Mouse (Mus musculus) macrophage (primary cell): ENCODE data around the gene Notch4. TPM values are rescaled to one million over a fixed set of nuclear protein-coding genes. Genes with fewer than 3 reads are reported as not detected.

Source experiments
- H3K27ac ChIP-seq: fragments of 350-480 bp; formaldehyde crosslinking; 2 replicates; pipeline ENCODE4 v1.9.0; 2021
- H3K36me3 ChIP-seq: fragments of 350-480 bp; formaldehyde crosslinking; 2 replicates; pipeline ENCODE4 v1.9.0; 2021; ENCODE audit errors: inconsistent target
- H3K4me3 ChIP-seq: fragments of 350-480 bp; formaldehyde crosslinking; 2 replicates; pipeline ENCODE4 v1.9.0; 2021; ENCODE audit errors: inconsistent target
- H3K79me2 ChIP-seq: fragments of 350-480 bp; formaldehyde crosslinking; 2 replicates; pipeline ENCODE4 v1.9.0; 2021; ENCODE audit errors: inconsistent target
- WGBS: methylation state at CpG from one replicate; pipeline ENCODE4 v1.1.7; 2026; ENCODE audit warnings: inconsistent platforms; ENCODE audit not compliant: missing documents; 5-methylcytosine and 5-hydroxymethylcytosine counted together
- polyA plus RNA-seq: library from polyadenylated mRNA; stranded (reverse); fragments of 250-400 nt; gene quantifications from 3 replicates; pipeline ENCODE4 v1.2.4, GENCODE M21; 2018; ENCODE audit warnings: inconsistent platforms

Gene Notch4
- polyA plus RNA-seq, 1 experiment from 2014 or later, result 0.11 TPM

DNA sequence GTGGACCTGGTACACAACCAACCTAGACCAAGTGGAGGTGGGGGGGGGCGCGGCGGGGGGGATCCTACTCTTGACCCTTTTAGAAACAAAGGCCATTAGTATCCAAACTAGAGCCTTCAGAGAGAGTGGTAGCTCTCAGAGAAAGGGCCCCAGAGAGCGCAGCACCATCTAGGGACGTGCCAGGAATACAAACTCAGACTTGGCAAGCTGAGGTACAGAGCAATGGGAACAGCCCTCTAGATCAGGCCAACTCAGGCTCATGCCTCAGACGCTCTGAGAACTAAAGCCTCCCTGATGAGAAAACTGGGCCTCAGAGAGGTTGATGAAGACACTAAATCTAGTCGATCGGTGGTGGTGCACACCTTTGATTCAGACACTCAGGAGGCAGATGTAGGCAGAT, 21.1 kb downstream of the Notch4 start:
- no peak overlapping the region for H3K27ac ChIP-seq
- no peaks in the 10 kb centered on the region for H3K36me3 ChIP-seq
- H3K4me3 ChIP-seq, result no peak overlapping the region
- H3K79me2 ChIP-seq, result peaks cover 25% of the 10 kb centered on the region
- 93% methylated on average over 8 of the region's 8 CpGs for WGBS

DNA sequence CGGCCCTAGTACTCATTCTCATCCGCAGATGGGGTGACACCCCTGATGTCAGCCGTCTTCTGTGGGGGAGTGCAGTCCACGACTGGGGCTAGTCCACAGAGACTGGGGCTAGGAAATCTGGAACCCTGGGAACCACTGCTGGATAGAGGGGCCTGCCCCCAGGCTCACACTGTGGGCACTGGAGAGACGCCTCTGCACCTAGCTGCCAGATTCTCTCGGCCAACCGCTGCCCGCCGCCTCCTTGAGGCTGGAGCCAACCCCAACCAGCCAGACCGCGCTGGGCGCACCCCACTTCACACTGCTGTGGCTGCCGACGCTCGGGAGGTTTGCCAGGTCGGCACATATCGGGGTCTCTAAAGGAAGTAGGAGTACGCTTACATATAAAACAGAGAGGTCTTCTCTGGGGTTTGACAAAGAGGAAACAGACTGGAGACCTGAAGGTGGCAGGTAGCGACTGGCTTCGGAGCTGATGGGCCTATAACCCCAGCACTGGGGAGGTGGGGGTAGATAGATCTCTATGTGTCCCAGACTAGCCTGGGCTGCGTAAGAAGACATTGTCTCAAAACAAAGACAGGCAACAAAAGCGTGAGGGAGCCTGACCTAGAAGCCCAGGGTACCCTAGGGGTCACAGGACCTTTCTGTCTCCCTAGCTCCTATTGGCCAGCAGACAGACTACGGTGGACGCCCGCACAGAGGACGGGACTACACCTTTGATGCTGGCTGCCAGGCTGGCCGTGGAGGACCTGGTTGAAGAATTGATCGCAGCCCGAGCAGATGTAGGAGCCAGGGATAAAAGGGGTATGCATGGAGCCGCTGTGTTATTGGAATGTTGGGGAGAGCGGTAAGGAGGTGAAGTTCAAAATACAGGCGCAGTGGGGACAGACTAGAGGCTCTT, 22.1 kb downstream of the Notch4 start:
- Histone ChIP-seq H3K4me3 (peak overlapping the region; percentile 40; the same call in 1 of the 2 replicates), H3K36me3 (no peaks in the 10 kb centered on the region), H3K79me2 (peaks cover 35% of the 10 kb centered on the region), H3K27ac (no peak overlapping the region)
- 54% methylated on average over 32 of the region's 32 CpGs for whole genome bisulfite sequencing

DNA sequence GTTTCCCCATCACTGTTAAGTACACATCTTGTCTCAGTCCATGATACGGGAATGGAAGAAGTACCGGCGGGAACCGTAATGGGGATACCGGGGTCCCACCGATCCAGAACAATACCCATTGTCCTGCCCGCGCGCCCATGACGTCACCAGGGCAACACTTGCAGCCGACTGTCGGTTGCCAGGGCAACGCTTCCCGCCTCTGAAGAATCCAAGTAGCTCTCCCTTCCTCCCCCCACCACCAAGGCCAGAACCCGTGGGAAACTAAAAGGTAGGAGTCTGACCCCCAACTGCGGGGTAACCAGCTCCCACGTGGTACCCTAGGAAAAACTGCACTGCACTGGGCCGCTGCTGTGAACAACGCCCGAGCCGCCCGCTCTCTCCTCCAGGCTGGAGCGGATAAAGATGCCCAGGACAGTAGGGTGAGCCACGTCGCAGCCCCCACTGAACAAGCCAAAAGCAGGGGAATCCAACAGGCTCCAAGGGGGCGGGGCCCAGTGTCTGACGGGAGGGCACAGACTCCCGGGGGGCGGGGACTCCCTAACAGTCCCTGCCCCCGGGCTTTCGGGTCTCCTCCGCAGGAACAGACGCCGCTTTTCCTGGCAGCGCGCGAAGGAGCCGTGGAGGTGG, 22.8 kb downstream of the Notch4 start:
- H3K79me2 ChIP-seq, result peaks cover 38% of the 10 kb centered on the region
- peak overlapping the region; percentile 36 for H3K27ac ChIP-seq
- H3K36me3 ChIP-seq, result no peaks in the 10 kb centered on the region
- peak overlapping the region; percentile 40 for H3K4me3 ChIP-seq
- WGBS, result under 1% methylated on average over 38 of the region's 38 CpGs

- under 1% methylated on average over 49 of the region's 50 CpGs for WGBS
- no peaks in the 10 kb centered on the region for H3K36me3 ChIP-seq
- peak overlapping the region; percentile 56 for H3K4me3 ChIP-seq
- peak overlapping the region; percentile 51; the same call in 1 of the 2 replicates for H3K27ac ChIP-seq
- H3K79me2 ChIP-seq, result peaks cover 38% of the 10 kb centered on the region
Measured at GRCm38 (mm10) chr17:34587423-34587811, 23.3 kb downstream of the Notch4 start.

DNA sequence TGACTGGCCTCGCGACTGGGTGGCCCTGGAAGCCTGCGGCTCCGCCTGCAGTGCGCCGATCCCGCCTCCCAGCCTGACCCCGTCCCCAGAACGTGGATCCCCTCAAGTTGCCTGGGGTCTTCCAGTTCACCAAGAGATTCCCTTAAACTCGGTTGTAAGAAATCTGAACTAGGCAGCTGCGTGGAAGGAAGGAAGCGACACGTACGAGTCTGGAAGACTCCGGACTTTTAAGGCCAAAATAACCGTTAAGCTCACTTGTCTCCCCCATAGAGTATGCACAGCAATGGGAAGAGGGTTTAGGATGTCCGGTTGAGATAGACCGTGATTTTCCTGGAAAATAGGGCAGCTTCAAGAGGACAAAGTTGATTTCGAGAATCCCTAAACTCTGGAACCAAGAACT, 23.7 kb downstream of the Notch4 start:
- peak overlapping the region; percentile 56 for H3K4me3 ChIP-seq
- H3K27ac ChIP-seq, result peak overlapping the region; percentile 51
- peaks cover 42% of the 10 kb centered on the region for H3K79me2 ChIP-seq
- H3K36me3 ChIP-seq, result no peaks in the 10 kb centered on the region
- WGBS, result 2% methylated on average over 19 of the region's 19 CpGs

DNA sequence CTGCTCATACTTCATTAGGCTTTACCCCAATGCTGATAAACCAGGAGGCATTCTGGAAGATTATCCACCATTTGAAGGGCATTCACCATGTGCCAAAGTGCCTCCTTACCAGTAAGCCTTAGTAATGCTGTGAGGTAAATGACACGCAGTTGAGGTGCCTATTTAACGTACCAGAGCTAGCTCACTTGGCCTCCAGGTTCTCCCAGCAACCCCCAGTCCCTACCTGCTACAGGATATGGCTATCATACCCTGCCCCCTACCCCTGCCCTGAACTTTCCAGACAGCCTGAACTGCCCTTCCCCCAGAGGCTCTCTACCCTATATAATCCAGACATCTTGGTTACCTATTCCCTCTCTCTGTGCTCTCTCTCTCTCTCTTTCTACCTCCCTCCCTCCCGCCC, 24.7 kb downstream of the Notch4 start:
- no peaks in the 10 kb centered on the region for H3K36me3 ChIP-seq
- H3K27ac ChIP-seq, result peak overlapping the region; percentile 92
- 51% methylated on average over 2 of the region's 3 CpGs for WGBS
- peaks cover 51% of the 10 kb centered on the region for H3K79me2 ChIP-seq
- H3K4me3 ChIP-seq, result peak overlapping the region; percentile 75; the same call in 1 of the 2 replicates

DNA sequence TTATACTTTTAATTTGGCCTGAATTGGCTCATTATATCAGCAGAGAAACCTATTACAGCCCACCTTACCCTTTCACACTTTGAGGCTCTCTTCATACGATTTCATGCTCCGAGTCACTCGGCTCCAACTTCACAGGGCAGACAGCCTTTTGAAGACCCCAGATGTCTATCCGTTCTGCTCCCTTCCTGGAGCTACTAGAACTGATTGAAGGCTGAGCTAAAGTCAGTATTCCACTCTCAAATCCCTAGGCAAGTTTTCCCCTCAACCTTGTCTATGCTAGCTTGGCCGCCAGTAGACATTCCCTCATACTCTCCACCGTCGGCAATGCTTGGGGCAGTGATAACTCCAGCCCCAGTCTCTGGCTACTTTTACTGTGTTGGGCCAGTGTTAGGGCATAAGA, 25.1 kb downstream of the Notch4 start:
- Histone ChIP-seq H3K27ac (peak overlapping the region; percentile 92), H3K4me3 (peak overlapping the region; percentile 75), H3K36me3 (no peaks in the 10 kb centered on the region; the same call in 1 of the 2 replicates), H3K79me2 (peaks cover 56% of the 10 kb centered on the region)
- WGBS, result 33% methylated on average over 7 of the region's 7 CpGs

DNA sequence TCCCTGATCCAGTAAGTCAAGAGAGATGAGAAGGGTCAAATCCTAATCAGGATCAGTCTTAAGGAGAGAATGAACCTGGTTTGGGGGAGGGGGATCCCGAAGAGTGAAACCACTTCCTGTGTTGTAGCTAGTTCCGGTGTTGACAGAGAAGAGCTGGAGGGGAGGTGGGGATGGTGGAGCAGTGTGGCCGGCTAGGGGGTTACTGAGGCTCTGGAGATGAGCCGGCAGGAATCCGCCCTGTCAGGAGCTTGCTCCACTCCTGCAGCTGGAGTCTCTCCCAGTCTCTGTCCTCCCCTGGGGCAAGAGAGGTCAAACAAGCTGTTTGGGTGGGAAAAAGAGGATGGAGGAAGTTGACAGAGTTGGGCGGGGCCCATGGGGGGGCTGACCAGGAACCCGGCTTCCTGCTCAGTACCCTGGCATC, 25.6 kb downstream of the Notch4 start, which contains the start of gene Gpsm3:
Gene Gpsm3 (plus strand): TSS at position 126 of the 421 bp plus-strand sequence.
- peak within 1 kb of the TSS; percentile 92 for H3K27ac ChIP-seq
- 4% methylated on average over 7 of the region's 7 CpGs for WGBS
- peaks cover 3% of the 10 kb centered on the region; the same call in 1 of the 2 replicates for H3K36me3 ChIP-seq
- H3K79me2 ChIP-seq, result peaks cover 58% of the 10 kb centered on the region
- H3K4me3 ChIP-seq, result peak within 1 kb of the TSS; percentile 75

DNA sequence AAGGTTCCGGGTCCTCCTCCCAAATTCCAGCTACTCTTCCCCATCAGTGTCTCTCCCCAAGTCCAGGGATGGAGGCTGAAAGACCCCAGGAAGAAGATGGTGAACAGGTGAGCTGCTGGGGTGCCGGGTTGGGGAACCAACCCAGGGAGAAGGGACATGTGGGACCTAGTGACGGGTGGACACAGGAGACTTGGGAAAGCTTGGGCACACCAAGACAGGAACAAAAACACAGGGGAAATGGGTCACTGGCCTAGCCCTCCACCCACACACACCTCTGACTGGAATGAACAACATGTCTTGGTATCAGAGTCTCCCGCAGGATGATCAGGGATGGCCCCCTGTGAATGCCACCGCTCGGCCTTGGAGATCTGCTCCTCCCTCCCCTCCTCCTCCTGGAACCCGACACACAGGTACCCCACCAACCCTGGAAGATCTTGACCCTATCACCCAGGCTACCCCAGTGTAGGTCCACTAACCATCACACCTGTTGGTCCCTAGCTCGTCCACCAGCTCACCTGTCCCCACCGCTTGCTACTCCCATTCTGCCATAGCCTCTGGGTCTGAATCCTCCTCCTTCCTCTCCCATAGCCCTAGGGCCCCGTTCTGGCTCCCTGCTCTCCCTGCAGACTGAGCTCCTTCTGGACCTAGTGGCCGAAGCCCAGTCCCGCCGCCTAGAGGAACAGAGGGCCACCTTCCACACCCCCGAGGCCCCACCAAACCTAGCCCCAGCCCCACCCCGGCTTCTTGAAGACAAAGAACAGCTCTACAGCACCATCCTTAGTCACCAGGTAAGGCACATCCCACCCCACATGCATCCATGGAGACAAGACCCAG, 26.3 kb downstream of the Notch4 start:
- Histone ChIP-seq H3K4me3 (peak overlapping the region; percentile 75), H3K79me2 (peaks cover 58% of the 10 kb centered on the region), H3K27ac (peak overlapping the region; percentile 92), H3K36me3 (peaks cover 9% of the 10 kb centered on the region; the same call in 1 of the 2 replicates)
- 27% methylated on average over 15 of the region's 15 CpGs for WGBS

- Histone ChIP-seq H3K79me2 (peaks cover 58% of the 10 kb centered on the region), H3K27ac (peak within 1 kb of the TSS; percentile 92), H3K4me3 (peak within 1 kb of the TSS; percentile 75), H3K36me3 (peaks cover 19% of the 10 kb centered on the region; the same call in 1 of the 2 replicates)
- WGBS, result 5% methylated on average over 21 of the region's 21 CpGs
Measured at GRCm38 (mm10) chr17:34591029-34591993, 27.2 kb downstream of the Notch4 start, which contains the start of gene Pbx2. Pbx2 (plus strand) TSS chr17:34591266.

DNA sequence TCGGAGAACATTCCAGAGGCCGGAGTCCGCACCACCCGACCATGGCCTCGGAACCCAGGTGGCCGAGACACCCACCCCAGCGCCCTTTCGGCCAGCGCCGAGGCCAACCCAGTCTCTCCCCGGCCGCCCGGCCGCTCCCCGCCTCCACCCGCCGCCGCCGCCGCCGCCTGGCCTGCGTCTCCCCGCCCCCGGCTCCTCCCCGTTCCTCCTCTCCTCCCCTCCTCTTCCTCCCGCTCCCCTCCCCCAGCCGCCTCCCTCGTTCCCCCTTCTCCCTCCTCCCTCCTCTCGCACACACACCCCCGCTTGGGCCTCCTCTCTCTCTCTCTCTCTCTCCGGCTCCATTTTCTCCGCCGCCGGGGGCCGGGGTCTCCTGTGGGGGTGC, 27.9 kb downstream of the Notch4 start:
- 0% methylated on average over 16 of the region's 35 CpGs for WGBS

DNA sequence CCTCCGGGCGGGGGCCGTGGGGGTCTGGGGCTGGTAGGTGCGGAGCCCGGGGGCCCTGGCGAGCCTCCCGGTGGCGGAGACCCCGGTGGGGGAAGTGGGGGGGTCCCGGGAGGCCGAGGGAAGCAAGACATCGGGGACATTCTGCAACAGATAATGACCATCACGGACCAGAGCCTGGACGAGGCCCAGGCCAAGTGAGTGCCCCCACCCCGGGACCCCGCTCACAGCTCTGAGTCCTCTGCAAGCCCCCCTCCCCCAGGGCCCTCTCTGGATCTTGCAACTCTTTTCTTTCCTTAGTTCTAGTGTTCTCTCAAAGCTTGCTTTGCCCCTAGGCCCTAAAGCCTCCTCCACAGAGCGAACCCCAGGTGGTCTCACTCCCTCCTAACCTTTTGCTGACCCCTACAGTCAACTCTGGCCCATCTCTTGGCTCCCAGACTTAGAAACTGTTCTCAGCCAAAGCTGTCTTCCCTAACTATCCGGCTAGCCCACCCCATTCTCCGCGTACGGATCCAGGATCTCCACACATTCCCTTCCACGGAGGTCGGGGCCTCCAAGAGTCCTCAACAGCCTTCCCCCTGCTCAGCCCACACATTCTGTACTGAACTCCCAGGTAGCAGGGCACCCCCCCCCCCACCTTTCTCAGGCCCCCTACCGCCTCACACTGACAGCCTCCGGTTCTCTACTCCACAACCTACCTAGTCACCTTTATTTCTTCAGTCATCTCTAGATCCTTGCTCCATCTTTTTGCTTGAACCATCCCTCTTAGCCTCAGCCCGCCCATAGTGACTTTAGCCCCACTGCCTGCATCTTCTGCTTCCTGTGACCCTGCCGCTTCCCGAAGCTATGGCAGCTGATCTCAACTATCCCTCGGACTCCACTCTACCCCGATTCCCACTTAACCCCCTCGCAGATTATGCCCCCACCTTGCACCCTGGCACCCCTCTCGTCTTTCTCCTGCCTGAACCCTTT, 28.8 kb downstream of the Notch4 start:
- 2% methylated on average over 32 of the region's 32 CpGs for WGBS
- Histone ChIP-seq H3K4me3 (peak overlapping the region; percentile 53), H3K36me3 (peaks cover 19% of the 10 kb centered on the region; the same call in 1 of the 2 replicates), H3K79me2 (peaks cover 56% of the 10 kb centered on the region), H3K27ac (peak overlapping the region; percentile 71)

More for the DNA sequence above, 27.9 kb downstream of the Notch4 start:
- Histone ChIP-seq H3K36me3 (peaks cover 19% of the 10 kb centered on the region; the same call in 1 of the 2 replicates), H3K27ac (peak overlapping the region; percentile 92), H3K79me2 (peaks cover 58% of the 10 kb centered on the region), H3K4me3 (peak overlapping the region; percentile 75)
